Mouse (Mus musculus) stomach, embryonic 14.5 days (tissue): Measurements from ENCODE around the gene Tmem117. TPM values are rescaled to one million over a fixed set of nuclear protein-coding genes. Genes with fewer than 3 reads are reported as not detected.
A peak's percentile ranks its signal among the peaks of the same experiment; 100 is the strongest.

Experiments used
- ATAC-seq: fragments of 200-750 bp; cut with Nextera tagmentation; 2 replicates; pipeline ENCODE4 v1.8.0; 2017; ENCODE audit warnings: low read depth, moderate TSS enrichment; ENCODE audit not compliant: insufficient number of reproducible peaks, insufficient read depth, low FRiP score
- H3K27ac ChIP-seq: fragments of 300-500 bp; sonication (generic); 2 replicates; pipeline ENCODE4 v1.5.1; 2014; ENCODE audit warnings: mild to moderate bottlenecking, low read length, moderate library complexity, mixed read lengths
- H3K27me3 ChIP-seq: fragments of 300-500 bp; sonication (generic); 2 replicates; pipeline ENCODE4 v1.6.1; 2014; ENCODE audit warnings: low read length, control low read depth, mixed read lengths; ENCODE audit not compliant: control insufficient read depth, insufficient read depth
- H3K36me3 ChIP-seq: fragments of 300-500 bp; sonication (generic); 2 replicates; pipeline ENCODE4 v1.6.1; 2014; ENCODE audit warnings: mild to moderate bottlenecking, control low read depth, low read length, moderate library complexity, mixed read lengths; ENCODE audit not compliant: control insufficient read depth, insufficient read depth
- H3K4me1 ChIP-seq: fragments of 300-500 bp; sonication (generic); 2 replicates; pipeline ENCODE4 v1.6.1; 2014; ENCODE audit warnings: low read length, control low read depth, mixed read lengths; ENCODE audit not compliant: control insufficient read depth, insufficient read depth
- H3K4me2 ChIP-seq: fragments of 300-500 bp; sonication (generic); replicated peaks from 2 replicates; pipeline ENCODE4 v1.6.1; 2014; ENCODE audit warnings: low read depth, low read length, control low read depth
- H3K4me3 ChIP-seq: fragments of 300-500 bp; sonication (generic); 2 replicates; pipeline ENCODE4 v1.5.1; 2014; ENCODE audit warnings: low read depth, low read length, control low read depth
- H3K9ac ChIP-seq: fragments of 300-500 bp; sonication (generic); replicated peaks from 2 replicates; pipeline ENCODE4 v1.6.1; 2014; ENCODE audit warnings: low read depth, mild to moderate bottlenecking, control low read depth, low read length, moderate library complexity, mixed read lengths
- H3K9me3 ChIP-seq: fragments of 300-500 bp; sonication (generic); 2 replicates; pipeline ENCODE4 v1.6.1; 2016; ENCODE audit warnings: low read depth, low read length, control low read depth; ENCODE audit not compliant: control insufficient read depth
- WGBS: fragments of 180-500 bp; shearing (Covaris S2); extraction: QIAGEN DNeasy Blood & Tissue Kit; methylation state at CpG from one replicate; pipeline ENCODE4 v1.1.7; 2014; 5-methylcytosine and 5-hydroxymethylcytosine counted together
- polyA plus RNA-seq: library from polyadenylated mRNA; unstranded; fragments of >200 nt; fragmentation: Nextera tagmentation; extraction: Ambion mirVana; gene quantifications from 2 replicates; pipeline ENCODE4 v1.2.1, GENCODE M21; 2014

Gene Tmem117
- polyA plus RNA-seq, result 3.8 and 3.9 TPM in 2 replicates

- under 1% methylated on average over 65 of the region's 96 CpGs for WGBS
- Histone ChIP-seq H3K27ac (no peak within 1 kb of the TSS), H3K4me2 (peak within 1 kb of the TSS; percentile 70), H3K27me3 (no peaks in the 10 kb centered on the region), H3K4me1 (no peaks in the 10 kb centered on the region), H3K9me3 (no peaks in the 10 kb centered on the region), H3K36me3 (no peaks in the 10 kb centered on the region), H3K4me3 (peak within 1 kb of the TSS; percentile 32), H3K9ac (peak within 1 kb of the TSS; percentile 46; the same call in 1 of the 2 replicates)
- peak; percentile 82 for ATAC-seq
Measured at GRCm38 (mm10) chr15:94628830-94629601, at the start of gene Tmem117. Gene Tmem117, plus strand, starts transcription at chr15:94629232.

DNA sequence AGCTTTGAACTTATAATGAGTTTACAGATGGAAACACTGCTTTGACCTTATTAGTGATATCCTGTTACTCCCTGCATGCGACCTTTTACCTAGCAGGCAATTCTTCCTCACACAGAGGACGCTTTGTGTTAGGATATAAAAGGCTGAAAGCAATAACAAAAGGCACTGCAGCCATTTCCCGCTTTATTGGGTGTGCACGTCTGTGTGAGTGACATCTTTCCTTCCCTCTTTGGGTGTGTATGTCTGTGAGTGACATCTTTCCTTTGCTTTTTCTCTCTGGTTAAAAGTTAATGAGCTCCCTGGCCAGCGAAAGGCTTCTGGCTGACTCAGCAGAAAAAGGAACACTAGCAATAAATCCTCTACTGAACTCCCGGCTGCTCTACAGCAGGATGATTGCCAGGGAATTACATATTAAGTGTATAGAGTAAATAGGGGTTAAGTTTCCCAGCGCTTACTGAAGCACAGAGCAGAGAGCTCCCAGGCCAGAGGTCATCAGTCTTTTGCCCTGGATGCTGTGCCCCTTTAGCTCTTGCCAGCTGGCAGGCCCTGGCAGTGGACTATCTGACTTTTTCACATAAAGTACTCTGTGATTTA, 46.9 kb upstream of the Tmem117 start:
- no peak overlapping the region for H3K4me2 ChIP-seq
- H3K27ac ChIP-seq, result no peak overlapping the region; the same call in 1 of the 2 replicates
- no peaks in the 10 kb centered on the region for H3K4me1 ChIP-seq
- no peaks in the 10 kb centered on the region for H3K27me3 ChIP-seq
- H3K9me3 ChIP-seq, result no peaks in the 10 kb centered on the region
- H3K4me3 ChIP-seq, result no peak overlapping the region
- H3K36me3 ChIP-seq, result peaks cover 72% of the 10 kb centered on the region
- no peak for ATAC-seq
- H3K9ac ChIP-seq, result no peak overlapping the region
- WGBS, result 56% methylated on average over 7 of the region's 7 CpGs

DNA sequence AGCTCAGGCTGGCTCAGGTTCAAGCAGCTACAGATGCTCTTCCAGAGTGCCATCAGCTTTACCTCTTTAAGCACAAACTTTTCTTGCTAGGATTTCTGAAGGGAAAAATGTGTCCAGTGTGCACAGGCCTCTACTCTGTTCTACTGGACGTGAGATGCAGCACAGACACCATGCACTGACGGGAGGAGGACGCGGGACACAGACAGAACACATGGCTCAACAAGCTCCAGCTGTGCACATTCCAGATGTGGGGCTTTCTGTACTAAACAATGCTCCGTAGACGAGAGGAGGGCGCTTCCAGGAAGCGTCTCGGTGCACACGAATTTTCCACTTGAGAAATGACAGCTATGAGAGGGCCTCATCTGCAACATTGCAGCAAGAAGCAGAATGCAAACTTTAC, 45.9 kb upstream of the Tmem117 start:
- peak; percentile 58; the same call in 1 of the 2 replicates for ATAC-seq
- Histone ChIP-seq H3K9me3 (no peaks in the 10 kb centered on the region), H3K27ac (no peak overlapping the region; the same call in 1 of the 2 replicates), H3K36me3 (peaks cover 69% of the 10 kb centered on the region), H3K4me1 (peaks cover 3% of the 10 kb centered on the region; the same call in 1 of the 2 replicates), H3K27me3 (no peaks in the 10 kb centered on the region), H3K4me3 (no peak overlapping the region), H3K4me2 (no peak overlapping the region), H3K9ac (no peak overlapping the region)
- WGBS, result 72% methylated on average over 10 of the region's 10 CpGs

GRCm38 (mm10) chr15:94584738-94585137, 44.3 kb upstream of the Tmem117 start:
- no peak overlapping the region for H3K9ac ChIP-seq
- peaks cover 62% of the 10 kb centered on the region for H3K36me3 ChIP-seq
- H3K27ac ChIP-seq, result no peak overlapping the region
- H3K9me3 ChIP-seq, result no peaks in the 10 kb centered on the region
- 89% methylated on average over 4 of the region's 4 CpGs for WGBS
- H3K4me1 ChIP-seq, result peaks cover 6% of the 10 kb centered on the region; the same call in 1 of the 2 replicates
- no peaks in the 10 kb centered on the region for H3K27me3 ChIP-seq
- no peak for ATAC-seq
- no peak overlapping the region for H3K4me3 ChIP-seq
- no peak overlapping the region for H3K4me2 ChIP-seq

GRCm38 (mm10) chr15:94587826-94588715, 41.0 kb upstream of the Tmem117 start:
- peak overlapping the region; percentile 88; the same call in 1 of the 2 replicates for H3K4me3 ChIP-seq
- H3K4me1 ChIP-seq, result peaks cover 6% of the 10 kb centered on the region; the same call in 1 of the 2 replicates
- H3K27ac ChIP-seq, result no peak overlapping the region
- peaks cover 33% of the 10 kb centered on the region for H3K36me3 ChIP-seq
- ATAC-seq, result no peak
- 83% methylated on average over 9 of the region's 9 CpGs for WGBS
- peak overlapping the region; percentile 64 for H3K4me2 ChIP-seq
- no peaks in the 10 kb centered on the region for H3K27me3 ChIP-seq
- H3K9ac ChIP-seq, result no peak overlapping the region
- no peaks in the 10 kb centered on the region for H3K9me3 ChIP-seq

- H3K4me3 ChIP-seq, result peak within 1 kb of the TSS; percentile 88
- peak within 1 kb of the TSS; percentile 55 for H3K27ac ChIP-seq
- peak within 1 kb of the TSS; percentile 64 for H3K4me2 ChIP-seq
- ATAC-seq, result peak; percentile 98
- H3K4me1 ChIP-seq, result peaks cover 6% of the 10 kb centered on the region; the same call in 1 of the 2 replicates
- H3K27me3 ChIP-seq, result no peaks in the 10 kb centered on the region
- peaks cover 19% of the 10 kb centered on the region for H3K36me3 ChIP-seq
- peak within 1 kb of the TSS; percentile 85 for H3K9ac ChIP-seq
- H3K9me3 ChIP-seq, result no peaks in the 10 kb centered on the region
- under 1% methylated on average over 69 of the region's 70 CpGs for WGBS
Measured at GRCm38 (mm10) chr15:94589219-94590075, 39.6 kb upstream of the Tmem117 start, which contains the start of gene Twf1. Gene Twf1, minus strand, starts transcription at chr15:94589889.

GRCm38 (mm10) chr15:94590083-94590482, 38.9 kb upstream of the Tmem117 start:
- 14% methylated on average over 8 of the region's 8 CpGs for WGBS
- ATAC-seq, result 0 out of 2 replicates have a peak, but pooled peaks have one; percentile 3
- Histone ChIP-seq H3K9ac (no peak overlapping the region), H3K36me3 (peaks cover 13% of the 10 kb centered on the region; the same call in 1 of the 2 replicates), H3K4me2 (peak overlapping the region; percentile 29), H3K4me3 (peak overlapping the region; percentile 88), H3K27ac (no peak overlapping the region), H3K27me3 (no peaks in the 10 kb centered on the region), H3K9me3 (no peaks in the 10 kb centered on the region), H3K4me1 (peaks cover 6% of the 10 kb centered on the region; the same call in 1 of the 2 replicates)
